Mouse (Mus musculus) cerebellum, adult 9-10 months (tissue): ENCODE results near the gene Kcnh4.

ENCODE experiments used
- DNase-seq: peaks from one replicate; pipeline ENCODE4 v3.0.0; 2022

Kcnh4 gene

DNA sequence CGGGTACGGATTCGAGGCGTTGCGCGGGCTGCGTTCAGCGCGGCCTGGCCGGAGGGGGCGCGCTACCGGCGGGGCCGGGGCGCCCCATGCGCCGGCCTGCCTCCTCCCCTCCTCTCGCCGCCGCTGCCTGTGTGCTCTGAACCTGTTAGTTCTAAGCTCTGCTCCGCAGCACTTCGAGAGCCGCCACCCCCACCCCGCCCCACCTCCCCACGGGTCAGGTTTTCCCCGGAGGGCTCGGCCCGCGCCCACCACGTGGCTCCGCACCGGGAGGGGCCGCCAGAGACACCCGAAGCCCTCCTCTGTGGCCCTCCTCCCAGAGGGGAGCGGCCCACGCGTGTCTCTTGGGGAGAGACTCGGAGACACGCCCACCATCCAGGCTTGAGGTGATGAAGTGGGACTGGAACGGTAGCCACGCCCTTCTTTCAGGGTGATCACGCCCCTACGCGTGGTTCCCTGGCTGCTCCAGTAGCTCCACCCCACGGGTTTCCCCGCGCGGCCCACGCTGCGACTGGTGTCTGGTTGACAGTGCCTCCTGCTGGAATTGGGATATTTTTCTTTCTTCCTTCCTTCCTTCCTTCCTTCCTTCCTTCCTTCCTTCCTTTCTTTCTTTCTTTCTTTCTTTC lies at the start of gene Kcnh4:
Kcnh4 (minus strand) TSS at position 332 of the 623 bp plus-strand sequence.
- DNase-seq, result peak; percentile 56

DNA sequence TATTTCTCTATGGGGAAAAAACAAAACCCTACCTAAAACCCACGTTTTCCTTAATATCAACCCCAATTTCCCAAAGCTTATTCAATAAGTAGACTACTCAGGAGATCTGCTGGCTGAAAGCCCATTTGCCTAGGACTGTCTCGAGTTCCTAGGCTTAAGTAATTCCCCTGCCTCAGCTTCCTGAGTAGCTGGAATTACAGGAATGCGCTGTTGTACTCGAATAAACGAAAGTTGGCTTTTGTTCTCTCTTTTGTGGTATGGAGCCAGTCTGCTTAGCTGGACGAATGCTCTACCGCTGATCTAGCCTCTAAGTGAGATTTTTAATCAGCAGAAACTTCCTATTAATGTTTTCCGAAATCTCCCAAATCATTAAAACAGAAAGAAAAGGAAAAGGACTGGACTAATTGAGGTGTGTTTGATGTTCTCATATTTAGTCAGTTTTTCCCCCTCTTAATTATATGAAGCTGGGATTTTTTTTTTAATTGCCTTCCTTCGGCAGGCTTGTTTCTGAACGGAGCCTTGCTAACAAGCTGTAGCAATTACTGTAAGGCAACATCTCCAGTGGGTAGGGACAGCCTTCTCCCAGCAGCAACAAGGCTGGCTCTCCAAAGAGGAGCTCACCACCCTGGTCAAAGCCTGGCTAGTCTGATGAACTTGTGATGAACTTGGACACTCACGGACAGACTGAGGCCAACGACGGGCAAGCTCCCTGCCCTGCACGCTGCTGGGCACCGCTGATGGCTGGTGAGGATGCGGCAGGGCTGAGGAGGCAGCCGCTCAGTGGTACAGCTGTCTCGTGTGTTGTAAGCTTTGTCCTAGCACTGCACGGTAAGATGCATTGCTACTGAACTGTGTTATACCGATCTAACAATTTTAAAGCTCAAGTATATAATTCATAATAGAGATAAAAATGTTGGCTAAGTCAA lies 46.9 kb upstream of the Kcnh4 start:
- no peak for DNase-seq

DNA sequence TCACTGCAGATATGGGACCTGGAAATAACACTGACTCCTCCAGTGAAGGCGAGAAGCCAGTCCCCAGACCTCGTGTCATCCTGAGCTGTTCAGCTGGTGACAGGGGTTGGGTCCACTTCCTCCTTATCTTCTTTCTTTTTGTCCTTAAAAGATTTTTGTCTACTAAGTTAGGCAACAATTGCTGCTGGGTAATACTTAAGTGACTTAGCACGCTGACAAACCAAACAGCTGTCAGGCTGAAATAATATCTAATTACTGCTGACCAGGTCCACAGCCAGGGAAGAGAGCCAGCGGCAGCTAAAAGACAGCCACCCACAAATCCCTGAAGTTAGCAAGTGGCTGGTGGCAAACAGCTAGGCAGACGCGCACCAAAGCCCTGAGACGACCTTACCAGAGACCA lies 45.8 kb upstream of the Kcnh4 start:
- DNase-seq, result no peak

DNA sequence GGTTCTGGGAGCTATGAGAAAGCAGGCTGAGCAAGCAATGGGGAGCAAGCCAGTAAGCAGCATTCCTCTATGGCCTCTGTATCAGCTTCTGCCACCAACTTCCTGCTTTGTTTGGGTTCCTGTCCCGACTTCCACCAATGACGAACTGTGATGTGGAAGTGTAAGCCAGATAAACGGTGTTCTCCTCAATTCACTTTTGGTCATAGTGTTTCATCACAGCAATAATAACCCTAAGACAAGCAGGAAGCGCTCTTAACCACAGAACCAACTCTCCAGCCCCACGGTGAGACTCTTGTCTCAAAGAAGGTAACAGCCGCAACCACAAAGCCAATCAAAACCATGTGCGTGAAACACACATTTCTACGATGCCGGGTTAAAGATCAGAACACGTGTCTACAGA lies 44.7 kb upstream of the Kcnh4 start:
- DNase-seq, result no peak

DNA sequence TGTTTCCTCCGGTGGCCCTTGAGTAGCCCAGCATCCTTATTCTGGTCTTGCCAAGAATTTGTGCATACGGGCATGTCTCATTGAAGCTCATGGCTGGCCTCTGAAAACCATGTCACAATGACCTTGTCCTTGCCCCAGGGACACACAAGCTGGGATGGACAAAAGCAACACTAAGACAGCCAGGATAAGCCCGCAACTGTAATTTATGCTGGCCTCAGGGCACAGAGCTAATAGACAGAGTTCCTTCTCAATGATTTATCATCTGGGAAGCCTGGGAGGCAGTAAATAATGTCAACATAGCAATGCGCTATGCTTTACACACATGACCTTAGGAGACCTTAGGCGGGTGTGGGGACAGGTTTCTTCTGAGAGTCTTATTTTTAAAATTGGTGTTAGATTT lies 39.7 kb upstream of the Kcnh4 start:
- no peak for DNase-seq

DNA sequence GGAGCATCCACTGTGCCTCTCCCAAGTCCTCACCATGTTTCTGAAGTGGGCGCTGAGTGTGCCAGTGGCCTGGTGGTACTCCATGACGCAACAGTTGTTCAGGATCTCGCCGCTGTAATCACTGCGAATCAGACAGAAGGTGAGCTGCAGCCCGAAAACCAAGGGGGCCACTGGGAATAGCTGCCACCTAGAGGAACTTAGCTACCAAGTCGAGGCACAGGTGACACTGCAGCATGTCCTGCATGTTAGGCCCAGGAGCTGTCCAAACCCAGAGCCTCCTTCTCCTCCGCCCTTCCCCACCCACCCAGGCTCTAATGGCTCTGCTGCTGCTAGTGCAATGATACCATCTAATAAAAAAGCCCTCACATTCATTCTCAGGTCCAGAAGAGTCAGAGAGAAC lies 36.8 kb upstream of the Kcnh4 start:
- no peak for DNase-seq

DNA sequence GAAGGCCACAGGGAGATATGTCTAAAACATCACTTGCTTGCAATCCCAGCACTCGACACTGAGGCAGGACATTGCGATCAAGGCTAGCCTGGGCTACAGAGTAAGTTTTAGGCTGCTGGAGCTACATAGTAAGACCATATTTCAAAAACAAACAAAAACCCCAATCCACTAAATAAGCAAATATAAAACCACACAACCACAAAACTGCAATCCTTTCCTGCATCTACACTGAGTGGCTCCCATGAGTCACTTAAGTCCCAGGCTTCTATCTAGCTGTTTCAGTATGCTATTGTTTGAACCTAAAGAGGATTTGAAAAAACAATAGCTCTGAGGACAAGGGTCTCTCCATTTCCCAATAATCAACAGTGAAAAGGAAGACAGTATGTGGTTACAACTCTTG lies 35.6 kb upstream of the Kcnh4 start:
- no peak for DNase-seq

DNA sequence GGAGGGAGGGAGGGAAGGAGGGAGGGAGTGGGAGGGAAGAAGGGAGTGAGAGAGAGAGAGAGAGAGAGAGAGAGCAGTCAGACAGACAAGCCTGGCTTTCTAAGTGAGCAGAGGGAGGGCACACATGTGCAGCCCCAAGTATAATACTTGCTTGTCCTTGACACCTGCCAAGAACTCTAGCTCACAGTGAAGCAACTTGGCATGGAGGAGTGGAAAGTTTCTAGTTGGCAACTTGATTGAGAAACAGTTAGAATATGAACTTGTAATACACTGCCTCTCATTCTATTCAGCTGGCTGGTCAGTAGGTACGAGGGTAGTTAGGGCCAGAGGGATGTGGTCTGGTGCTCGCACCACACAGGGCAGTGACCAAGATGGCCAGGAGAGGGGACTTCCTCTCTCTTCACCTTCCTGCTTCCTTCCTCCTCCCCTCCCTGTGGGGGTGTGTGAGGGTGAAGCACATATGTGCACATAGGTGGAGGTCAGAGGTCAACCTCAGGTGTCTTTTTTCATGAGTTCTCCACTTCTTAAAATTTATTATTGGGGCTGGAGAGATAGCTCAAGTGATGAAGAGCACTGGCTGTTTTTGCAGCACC lies 31.8 kb upstream of the Kcnh4 start:
- no peak for DNase-seq

DNA sequence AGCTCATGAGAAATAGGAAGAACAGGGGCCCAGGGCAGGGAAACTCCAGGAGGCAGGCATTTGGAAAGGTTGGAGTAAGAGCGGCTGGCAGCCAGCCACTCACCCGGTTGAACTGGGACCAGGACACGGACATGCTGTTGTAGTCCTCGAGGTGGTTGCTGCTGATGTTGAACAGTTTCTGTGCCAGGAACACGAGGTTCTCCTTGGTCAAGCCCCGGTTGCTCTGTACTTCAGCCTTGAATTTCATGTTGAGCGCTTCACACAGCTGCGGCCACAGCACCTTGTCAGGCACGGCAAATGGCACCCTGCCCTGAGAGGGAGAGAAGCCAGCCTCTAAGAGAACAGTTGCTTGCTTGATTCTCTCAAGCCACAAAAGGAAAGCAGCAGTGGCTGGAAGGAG lies 30.9 kb upstream of the Kcnh4 start:
- peak; percentile 75 for DNase-seq

DNA sequence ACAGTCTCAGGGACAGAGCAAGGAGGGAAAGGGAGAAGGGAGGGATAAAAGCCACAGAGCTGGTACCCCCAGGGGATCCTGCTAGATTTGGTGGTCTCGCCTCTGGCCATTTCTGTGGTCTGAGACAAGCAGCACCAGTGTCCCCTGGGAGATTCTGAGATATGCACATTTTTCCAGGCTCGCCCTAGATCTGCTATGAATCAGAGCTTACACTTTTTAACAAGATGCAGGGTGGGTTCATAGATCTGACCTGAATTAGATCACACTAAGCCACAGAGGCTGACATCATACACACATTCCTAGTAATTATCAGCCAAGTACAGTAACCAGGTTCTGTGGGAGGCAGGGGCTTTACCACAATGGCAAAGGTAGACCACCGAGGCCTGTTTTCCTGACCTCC lies 30.0 kb upstream of the Kcnh4 start:
- DNase-seq, result no peak

DNA sequence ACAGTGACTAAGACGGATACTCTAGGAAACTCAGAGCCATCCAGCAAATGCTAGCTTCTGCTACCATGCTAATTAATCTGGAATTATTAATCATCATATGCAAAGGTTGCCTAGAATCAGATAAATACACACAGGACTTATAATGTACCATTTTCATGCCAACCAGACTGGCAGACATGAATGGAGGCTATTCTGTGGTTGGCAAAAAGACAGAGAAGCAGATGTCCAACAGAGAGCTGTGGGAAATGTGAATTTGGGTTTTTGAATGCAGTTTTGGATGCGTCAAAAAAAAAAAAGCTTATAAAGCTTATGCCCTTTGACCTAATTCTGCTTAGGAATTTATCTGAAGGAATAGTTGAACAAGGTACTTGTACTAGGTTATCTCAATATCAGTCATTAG lies 26.0 kb upstream of the Kcnh4 start:
- DNase-seq, result peak; percentile 74

DNA sequence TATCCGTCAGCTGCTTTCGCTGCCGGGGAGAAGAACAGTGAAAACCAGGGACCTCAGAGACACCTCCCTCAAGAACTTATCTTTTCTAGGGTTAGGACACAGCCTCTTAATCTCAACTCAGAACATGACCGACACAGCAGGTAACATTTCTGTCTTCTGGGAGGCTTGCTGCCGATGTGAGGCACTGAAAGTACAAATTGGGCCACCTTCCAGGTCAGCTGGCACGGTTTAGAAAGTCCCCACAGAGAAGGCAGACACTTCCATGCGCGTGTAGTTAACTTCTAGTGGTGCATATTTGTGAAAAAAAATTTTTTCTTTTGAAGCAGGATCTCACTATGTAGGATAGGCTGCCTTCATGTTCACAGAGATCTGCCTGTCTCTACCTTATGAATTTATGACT lies 24.5 kb upstream of the Kcnh4 start:
- no peak for DNase-seq

DNA sequence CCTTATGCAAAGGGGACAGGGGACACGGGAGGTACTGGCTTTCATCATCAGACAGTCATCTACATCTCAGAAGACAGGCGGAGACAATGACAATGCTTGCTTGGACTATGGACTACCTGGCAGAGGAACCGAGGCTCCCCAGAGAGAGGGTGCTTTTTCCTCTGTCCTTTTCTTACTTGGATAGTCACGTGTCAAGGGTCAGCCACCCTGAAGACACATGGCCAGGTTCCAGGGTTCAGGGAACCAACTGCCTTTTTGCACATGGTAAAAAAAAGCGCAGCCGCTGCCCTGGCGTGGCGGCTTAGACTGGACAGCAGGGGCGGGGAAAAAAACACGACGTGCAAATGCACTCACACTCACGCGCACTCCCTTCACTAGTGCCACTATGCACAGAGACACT lies 22.8 kb upstream of the Kcnh4 start:
- no peak for DNase-seq

DNA sequence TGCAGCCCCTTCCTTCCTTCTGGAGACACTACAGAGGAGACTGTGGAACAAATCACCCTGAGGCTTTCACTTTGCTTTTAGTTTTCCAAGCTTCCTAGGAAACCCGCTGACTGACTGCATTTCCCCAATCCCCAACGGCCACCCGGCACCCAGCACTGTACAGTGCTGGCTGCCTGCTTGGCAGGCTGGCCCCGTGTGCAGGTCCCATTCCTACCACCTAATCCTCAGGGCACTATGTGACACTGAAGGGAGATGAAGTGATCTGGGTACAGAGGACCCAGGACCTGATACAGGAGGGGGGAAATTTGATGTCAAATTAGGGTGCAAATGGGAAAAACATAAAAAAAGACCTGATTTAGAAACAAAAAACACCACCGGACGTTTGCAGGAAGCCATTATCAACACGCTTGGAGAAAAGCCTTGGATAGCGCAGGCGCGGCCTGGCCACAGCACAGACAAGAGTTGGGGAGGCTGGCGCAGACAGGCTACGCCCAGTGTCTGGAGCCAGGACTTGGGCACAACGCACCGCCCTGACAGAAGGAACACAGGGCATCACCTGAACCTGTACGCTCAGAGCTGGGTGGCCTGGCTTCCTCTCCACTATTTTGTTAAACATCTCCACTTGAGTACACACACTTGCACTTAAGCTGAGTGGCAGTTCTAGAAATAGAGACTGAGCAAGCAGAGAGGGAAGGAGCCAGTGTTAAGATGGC lies 22.2 kb upstream of the Kcnh4 start:
- DNase-seq, result no peak

DNA sequence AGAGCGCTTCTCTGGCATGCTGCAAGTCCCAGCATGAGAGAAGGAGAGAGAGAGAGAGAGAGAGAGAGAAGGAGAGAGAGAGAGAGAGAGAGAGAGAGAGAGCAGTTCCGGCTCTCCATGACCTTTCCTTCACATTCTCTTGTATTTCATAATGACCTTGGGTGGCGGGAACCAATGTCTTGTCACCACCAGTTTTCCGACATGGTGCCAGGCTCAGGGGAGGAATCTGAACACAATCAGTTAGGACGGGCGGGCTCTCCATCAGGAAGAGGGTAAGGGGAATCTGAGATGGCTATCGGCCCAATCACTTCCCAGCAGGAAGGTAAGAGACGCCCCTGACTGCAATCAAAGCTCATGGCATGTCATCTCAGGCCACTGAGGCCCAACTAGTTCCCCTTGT lies 20.5 kb upstream of the Kcnh4 start:
- no peak for DNase-seq

DNA sequence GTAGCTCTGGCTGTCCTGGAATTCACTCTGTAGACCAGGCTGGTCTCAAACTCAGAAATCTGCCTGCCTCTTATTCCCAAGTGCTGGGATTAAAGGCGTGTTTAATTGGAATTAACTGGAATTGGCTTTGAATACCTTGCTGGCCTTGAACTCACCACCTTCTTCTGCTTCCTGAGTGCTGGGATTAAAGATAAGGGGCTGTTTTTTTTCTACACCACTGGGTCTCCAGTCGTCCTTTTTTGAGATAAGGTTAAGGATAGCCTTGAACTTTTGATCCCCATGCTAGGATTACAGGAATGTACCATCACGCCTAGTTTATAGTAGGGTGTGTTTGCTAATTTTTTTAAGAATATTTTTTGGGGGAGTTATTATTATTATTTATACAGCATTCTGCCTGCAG lies 18.3 kb upstream of the Kcnh4 start:
- DNase-seq, result no peak

DNA sequence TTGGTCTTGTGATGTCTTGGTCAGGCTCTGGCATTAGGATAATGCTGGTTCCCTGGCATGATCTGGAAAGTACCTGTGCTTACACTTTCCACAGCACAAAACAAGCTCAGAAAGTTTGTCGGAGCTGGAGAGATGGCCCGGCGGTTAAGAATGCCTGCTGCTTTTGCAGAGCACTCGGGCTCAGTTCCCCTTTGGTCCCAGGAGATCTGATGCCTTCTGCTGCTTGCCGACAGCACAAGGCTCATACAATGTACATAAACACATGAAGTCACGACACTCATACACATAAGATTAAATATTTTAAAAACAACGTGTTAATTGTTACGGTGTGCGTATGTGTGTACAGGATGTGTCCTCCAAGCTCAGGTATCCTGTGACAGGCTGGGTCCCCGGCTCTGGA lies 16.2 kb upstream of the Kcnh4 start:
- no peak for DNase-seq

DNA sequence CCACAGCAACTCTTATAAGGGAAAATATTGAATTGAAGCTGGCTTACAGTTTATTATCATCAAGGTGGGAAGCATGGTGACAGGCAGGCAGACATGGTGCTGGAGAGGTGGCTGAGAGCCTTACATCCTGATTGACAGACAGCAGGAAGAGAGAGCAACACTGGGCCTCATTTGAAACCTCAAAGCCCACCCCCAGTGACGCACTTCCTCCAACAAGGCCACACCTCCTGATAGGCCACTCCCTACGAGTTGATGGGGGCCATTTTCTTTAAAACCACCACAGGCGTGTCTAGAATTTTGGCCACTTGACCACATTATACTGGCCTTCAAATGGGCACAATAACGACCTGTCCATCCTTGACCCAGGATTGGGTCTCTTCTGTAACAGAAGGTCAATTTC lies 14.5 kb upstream of the Kcnh4 start:
- DNase-seq, result no peak

DNA sequence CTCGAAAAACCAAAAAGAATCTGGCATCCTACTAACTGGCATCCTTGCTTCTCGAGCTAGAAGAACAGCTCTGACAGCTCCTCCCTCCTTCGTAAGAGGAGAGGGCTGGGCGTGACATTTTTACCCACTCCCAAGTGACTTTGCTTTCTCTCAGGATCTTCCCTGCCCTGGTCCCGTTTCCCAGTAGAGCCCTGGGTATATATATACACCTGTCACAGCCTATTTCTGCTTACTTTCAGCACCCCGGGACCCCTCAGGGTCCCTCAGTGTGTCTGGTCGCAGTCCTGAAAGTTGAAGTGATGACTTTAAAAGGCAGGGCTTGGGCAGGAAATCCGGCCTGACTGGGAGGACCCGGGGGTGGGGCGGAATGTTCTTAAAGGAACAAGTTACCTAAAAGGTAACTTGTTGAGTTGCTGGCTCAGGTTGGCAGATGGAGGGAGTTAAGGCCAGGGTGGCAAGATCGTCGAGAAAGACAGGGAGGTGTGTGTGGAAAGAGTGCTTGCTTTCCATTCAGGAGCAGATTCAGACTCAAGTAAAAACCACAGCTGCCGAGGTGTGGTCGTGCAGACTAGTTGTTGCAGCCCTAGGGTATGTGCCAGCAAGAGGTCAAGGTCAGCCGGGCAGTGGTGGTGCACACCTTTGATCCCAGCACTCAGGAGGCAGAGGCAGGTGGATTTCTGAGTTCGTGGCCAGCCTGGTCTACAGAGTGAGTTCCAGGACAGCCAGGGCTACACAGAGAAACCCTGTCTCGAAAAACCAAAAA lies 11.1 kb upstream of the Kcnh4 start, which contains the start of gene Ghdc:
Ghdc (minus strand) TSS at position 312 of the 763 bp plus-strand sequence.
- DNase-seq, result peak; percentile 66

DNA sequence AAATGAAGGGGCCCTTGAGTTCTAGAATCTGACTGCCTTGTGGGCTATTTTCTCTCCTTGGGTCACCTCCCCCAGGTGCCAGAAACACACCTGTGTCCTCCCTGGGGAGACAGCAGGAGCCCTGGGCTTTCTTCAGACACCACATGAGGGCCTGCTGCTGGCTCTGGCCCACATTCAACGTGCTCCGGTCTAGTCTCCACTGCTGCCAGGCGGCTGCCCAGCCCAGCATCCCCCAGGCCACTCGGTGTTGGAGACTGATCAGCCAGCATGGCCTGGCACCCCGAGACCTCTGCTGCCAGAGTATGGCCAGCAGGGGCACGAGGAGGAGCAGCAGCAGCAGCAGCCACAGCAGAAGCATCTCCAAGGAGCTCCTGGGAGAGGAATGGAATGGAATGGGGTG lies 10.2 kb upstream of the Kcnh4 start:
- DNase-seq, result no peak

DNA sequence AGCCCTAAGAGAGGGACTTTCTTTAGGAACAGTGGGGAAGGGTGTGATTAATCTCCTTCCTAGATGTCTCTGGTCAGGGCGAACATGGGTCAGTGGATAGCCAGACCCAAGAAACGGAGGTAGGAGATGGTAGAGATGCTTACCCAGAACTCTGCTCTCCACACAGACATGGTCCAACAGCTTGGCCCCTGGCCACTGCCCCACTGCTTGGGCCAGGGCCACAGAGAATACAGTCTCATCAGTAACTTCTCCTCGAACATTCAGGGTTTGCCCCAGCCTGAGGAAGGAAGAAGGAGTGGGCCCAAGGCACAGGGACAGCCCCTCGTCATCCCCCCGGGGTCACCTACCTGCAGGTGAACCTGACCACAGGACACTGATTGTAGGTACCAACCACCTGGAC lies 8.1 kb upstream of the Kcnh4 start:
- no peak for DNase-seq

DNA sequence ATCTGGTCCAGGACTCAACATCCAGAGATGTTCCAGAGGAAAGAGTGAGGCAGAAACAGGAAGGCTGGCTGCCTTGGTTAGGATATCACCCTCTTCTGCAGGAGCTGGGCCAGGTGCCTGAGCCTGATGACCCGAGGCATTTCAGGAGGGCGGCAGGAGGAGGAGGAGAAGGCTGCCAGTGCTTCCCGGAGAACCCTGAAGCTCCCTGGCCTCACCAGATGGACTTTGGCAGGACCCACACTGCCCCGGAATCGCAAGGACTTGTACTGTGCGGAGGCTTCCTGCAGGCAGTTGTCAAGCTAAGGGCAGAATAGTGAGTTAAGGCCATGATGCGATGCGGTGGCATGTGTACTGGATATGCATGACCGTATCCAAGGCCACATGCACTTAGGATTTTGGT lies 7.0 kb upstream of the Kcnh4 start:
- DNase-seq, result no peak

DNA sequence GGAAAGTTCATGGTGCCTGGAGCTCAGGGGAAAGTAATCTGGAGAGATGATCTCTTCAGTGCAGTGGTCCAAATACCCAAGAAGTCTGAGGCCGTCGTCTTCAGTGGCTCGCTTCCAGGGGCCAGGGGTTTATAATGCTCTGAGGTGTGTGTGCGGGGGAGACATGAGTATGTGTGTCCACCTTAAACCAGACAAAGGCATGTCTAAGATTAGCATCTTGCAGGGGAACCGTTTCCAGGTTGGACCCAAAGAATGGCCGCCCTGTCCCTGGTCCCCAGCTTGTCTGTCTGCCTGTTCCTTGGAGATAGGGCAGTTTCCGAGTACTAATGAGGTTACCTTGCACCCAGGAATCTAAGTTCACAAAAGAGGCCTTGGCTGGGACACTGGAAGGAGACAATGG lies 3.1 kb upstream of the Kcnh4 start, which contains the start of gene Hcrt:
Hcrt (minus strand) TSS at position 101 of the 400 bp plus-strand sequence.
- DNase-seq, result no peak
